Mouse (Mus musculus) heart, embryonic 11.5 days (tissue): Measurements from ENCODE around the gene Dnaja3. TPM values are rescaled to one million over a fixed set of nuclear protein-coding genes. Genes with fewer than 3 reads are reported as not detected.

Experiments used
- ATAC-seq: fragments of 200-750 bp; cut with Nextera tagmentation; replicated peaks from 2 replicates; pipeline ENCODE4 v1.8.0; 2017; ENCODE audit warnings: moderate library complexity; ENCODE audit not compliant: insufficient number of reproducible peaks, low FRiP score, low TSS enrichment
- H3K27ac ChIP-seq: fragments of 300-500 bp; sonication (generic); 2 replicates; pipeline ENCODE4 v1.5.1; 2014; ENCODE audit warnings: mild to moderate bottlenecking, low read depth, low read length
- H3K27me3 ChIP-seq: fragments of 300-500 bp; sonication (generic); 2 replicates; pipeline ENCODE4 v1.6.1; 2014; ENCODE audit warnings: mild to moderate bottlenecking, low read length, mixed read lengths; ENCODE audit not compliant: control insufficient read depth, insufficient read depth
- H3K36me3 ChIP-seq: fragments of 300-500 bp; sonication (generic); 2 replicates; pipeline ENCODE4 v1.6.1; 2014; ENCODE audit warnings: mild to moderate bottlenecking, low read length, moderate library complexity, mixed read lengths; ENCODE audit not compliant: control insufficient read depth, insufficient read depth
- H3K4me1 ChIP-seq: fragments of 300-500 bp; sonication (generic); 2 replicates; pipeline ENCODE4 v1.6.1; 2014; ENCODE audit warnings: low read length; ENCODE audit not compliant: control insufficient read depth, insufficient read depth
- H3K4me2 ChIP-seq: fragments of 300-500 bp; sonication (generic); 2 replicates; pipeline ENCODE4 v1.6.1; 2014; ENCODE audit warnings: mild to moderate bottlenecking, moderate library complexity
- H3K4me3 ChIP-seq: fragments of 300-500 bp; sonication (generic); 2 replicates; pipeline ENCODE4 v1.5.1; 2014; ENCODE audit warnings: low read depth, low read length
- H3K9ac ChIP-seq: fragments of 300-500 bp; sonication (generic); 2 replicates; pipeline ENCODE4 v1.6.1; 2014; ENCODE audit warnings: mild to moderate bottlenecking, low read depth, low read length, moderate library complexity
- H3K9me3 ChIP-seq: fragments of 300-500 bp; sonication (generic); replicated peaks from 2 replicates; pipeline ENCODE4 v1.6.1; 2016; ENCODE audit warnings: low read length; ENCODE audit not compliant: control insufficient read depth
- WGBS: fragments of 180-500 bp; shearing (Covaris S2); extraction: QIAGEN DNeasy Blood & Tissue Kit; methylation state at CpG from one replicate; pipeline ENCODE4 v1.1.7; 2014; ENCODE audit not compliant: insufficient replicate concordance; 5-methylcytosine and 5-hydroxymethylcytosine counted together
- polyA plus RNA-seq: library from polyadenylated mRNA; unstranded; fragments of >200 nt; fragmentation: Nextera tagmentation; extraction: Ambion mirVana; gene quantifications from 2 replicates; pipeline ENCODE4 v1.2.1, GENCODE M21; 2014

Dnaja3 gene
- polyA plus RNA-seq, 1 experiment from 2014 or later: 63.6 TPM

- no peaks in the 10 kb centered on the region for H3K9me3 ChIP-seq
- H3K9ac ChIP-seq: peak overlapping the region; percentile 16; the same call in 1 of the 2 replicates
- H3K27me3 ChIP-seq: no peaks in the 10 kb centered on the region
- peaks cover 79% of the 10 kb centered on the region for H3K4me1 ChIP-seq
- no peak overlapping the region for H3K27ac ChIP-seq
- ATAC-seq: no peak
- WGBS: 71% methylated on average over 2 of the region's 2 CpGs
- H3K36me3 ChIP-seq: no peaks in the 10 kb centered on the region
- no peak overlapping the region; the same call in 1 of the 2 replicates for H3K4me3 ChIP-seq
- peak overlapping the region; percentile 98 for H3K4me2 ChIP-seq
These were observed 43.0 kb upstream of the Dnaja3 start for GRCm38 (mm10) chr16:4596836-4597235.

GRCm38 (mm10) chr16:4597296-4597695 is 42.5 kb upstream of the Dnaja3 start:
- Histone ChIP-seq H3K4me2 (peak overlapping the region; percentile 98), H3K4me1 (peaks cover 81% of the 10 kb centered on the region), H3K27me3 (no peaks in the 10 kb centered on the region), H3K9me3 (no peaks in the 10 kb centered on the region), H3K36me3 (no peaks in the 10 kb centered on the region), H3K4me3 (no peak overlapping the region), H3K27ac (no peak overlapping the region), H3K9ac (peak overlapping the region; percentile 16; the same call in 1 of the 2 replicates)
- 64% methylated on average over 7 of the region's 7 CpGs for WGBS
- no peak for ATAC-seq

DNA sequence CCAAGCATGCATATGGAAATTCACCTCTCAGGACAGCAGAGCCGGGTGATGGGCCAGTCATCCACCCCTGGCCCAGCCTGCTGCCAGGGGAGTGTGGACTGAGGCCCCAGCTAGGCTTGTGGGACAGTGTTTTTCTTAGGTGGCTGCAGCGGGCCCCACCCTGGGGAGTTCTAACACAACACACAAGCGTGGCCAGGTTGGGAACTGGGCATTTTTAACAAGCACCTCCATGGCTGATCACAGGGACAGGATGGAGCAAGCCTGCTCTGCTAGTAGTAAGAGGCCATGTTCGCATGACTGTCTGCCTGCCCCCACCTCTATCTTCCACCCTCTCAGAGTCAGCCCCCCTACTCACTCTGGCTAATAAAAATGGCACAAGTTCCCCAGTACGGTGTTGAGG is 41.7 kb upstream of the Dnaja3 start:
- H3K36me3 ChIP-seq: no peaks in the 10 kb centered on the region
- H3K9me3 ChIP-seq: no peaks in the 10 kb centered on the region
- H3K4me2 ChIP-seq: no peak overlapping the region
- no peaks in the 10 kb centered on the region for H3K27me3 ChIP-seq
- no peak for ATAC-seq
- H3K27ac ChIP-seq: no peak overlapping the region
- 62% methylated on average over 5 of the region's 5 CpGs for WGBS
- peaks cover 83% of the 10 kb centered on the region for H3K4me1 ChIP-seq
- H3K9ac ChIP-seq: 0 out of 2 replicates have a peak overlapping the region, but pooled peaks have one; percentile 6
- H3K4me3 ChIP-seq: no peak overlapping the region

GRCm38 (mm10) chr16:4598891-4599543 is 40.8 kb upstream of the Dnaja3 start:
- H3K36me3 ChIP-seq: no peaks in the 10 kb centered on the region
- H3K4me3 ChIP-seq: no peak overlapping the region
- H3K27me3 ChIP-seq: no peaks in the 10 kb centered on the region
- ATAC-seq: no peak
- H3K9ac ChIP-seq: peak overlapping the region; percentile 22; the same call in 1 of the 2 replicates
- WGBS: 28% methylated on average over 6 of the region's 6 CpGs
- H3K27ac ChIP-seq: 0 out of 2 replicates have a peak overlapping the region, but pooled peaks have one; percentile 35
- peak overlapping the region; percentile 41 for H3K4me2 ChIP-seq
- no peaks in the 10 kb centered on the region for H3K9me3 ChIP-seq
- peaks cover 87% of the 10 kb centered on the region for H3K4me1 ChIP-seq

- Histone ChIP-seq H3K4me1 (peaks cover 93% of the 10 kb centered on the region), H3K27me3 (no peaks in the 10 kb centered on the region), H3K36me3 (no peaks in the 10 kb centered on the region), H3K9ac (no peak overlapping the region), H3K4me3 (no peak overlapping the region), H3K4me2 (no peak overlapping the region), H3K27ac (no peak overlapping the region), H3K9me3 (no peaks in the 10 kb centered on the region)
- no peak for ATAC-seq
- WGBS: 79% methylated on average over 3 of the region's 3 CpGs
These were observed 40.2 kb upstream of the Dnaja3 start for GRCm38 (mm10) chr16:4599616-4600015.

DNA sequence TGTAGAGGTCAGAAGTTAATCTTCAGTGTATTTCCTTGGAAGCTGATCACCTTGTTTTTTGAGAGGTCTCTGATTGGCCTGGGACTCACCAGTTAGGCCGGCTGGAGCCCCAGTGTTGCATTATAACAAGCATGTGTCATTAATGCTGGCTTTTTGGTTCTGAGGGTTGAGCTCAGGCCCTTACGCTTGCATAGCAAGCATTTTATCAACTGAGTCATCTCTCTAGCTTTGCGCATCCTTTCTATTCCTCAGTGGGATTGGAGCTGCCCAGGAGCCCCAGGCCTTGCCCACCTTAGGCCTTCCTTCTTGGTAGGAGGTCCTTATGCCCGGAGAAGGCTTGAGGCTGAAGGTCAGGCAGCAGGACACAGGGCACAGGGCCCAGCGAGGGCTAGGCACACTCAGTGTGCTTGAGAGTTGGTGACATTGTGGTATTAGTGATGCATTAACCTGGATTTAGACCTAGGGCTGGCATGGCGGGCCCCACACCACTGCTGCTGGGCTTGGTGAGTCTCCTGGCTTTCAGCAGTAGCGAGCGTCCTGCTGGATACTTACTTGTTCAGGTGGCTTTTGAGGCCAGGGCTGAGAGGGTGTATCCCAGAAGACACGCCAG is 39.0 kb upstream of the Dnaja3 start:
- no peak overlapping the region for H3K4me3 ChIP-seq
- H3K9ac ChIP-seq: no peak overlapping the region
- no peak for ATAC-seq
- H3K27ac ChIP-seq: peak overlapping the region; percentile 25
- peaks cover 97% of the 10 kb centered on the region for H3K4me1 ChIP-seq
- no peaks in the 10 kb centered on the region for H3K27me3 ChIP-seq
- H3K4me2 ChIP-seq: no peak overlapping the region
- no peaks in the 10 kb centered on the region for H3K36me3 ChIP-seq
- H3K9me3 ChIP-seq: no peaks in the 10 kb centered on the region
- WGBS: 67% methylated on average over 9 of the region's 9 CpGs

GRCm38 (mm10) chr16:4602189-4602588 is 37.6 kb upstream of the Dnaja3 start:
- no peaks in the 10 kb centered on the region for H3K27me3 ChIP-seq
- peaks cover 97% of the 10 kb centered on the region for H3K4me1 ChIP-seq
- peak overlapping the region; percentile 63 for H3K27ac ChIP-seq
- WGBS: 21% methylated on average over 3 of the region's 3 CpGs
- peak overlapping the region; percentile 32; the same call in 1 of the 2 replicates for H3K4me2 ChIP-seq
- no peak overlapping the region for H3K4me3 ChIP-seq
- H3K36me3 ChIP-seq: no peaks in the 10 kb centered on the region
- no peaks in the 10 kb centered on the region for H3K9me3 ChIP-seq
- peak overlapping the region; percentile 56 for H3K9ac ChIP-seq
- ATAC-seq: no peak; the same call in 1 of the 2 replicates

DNA sequence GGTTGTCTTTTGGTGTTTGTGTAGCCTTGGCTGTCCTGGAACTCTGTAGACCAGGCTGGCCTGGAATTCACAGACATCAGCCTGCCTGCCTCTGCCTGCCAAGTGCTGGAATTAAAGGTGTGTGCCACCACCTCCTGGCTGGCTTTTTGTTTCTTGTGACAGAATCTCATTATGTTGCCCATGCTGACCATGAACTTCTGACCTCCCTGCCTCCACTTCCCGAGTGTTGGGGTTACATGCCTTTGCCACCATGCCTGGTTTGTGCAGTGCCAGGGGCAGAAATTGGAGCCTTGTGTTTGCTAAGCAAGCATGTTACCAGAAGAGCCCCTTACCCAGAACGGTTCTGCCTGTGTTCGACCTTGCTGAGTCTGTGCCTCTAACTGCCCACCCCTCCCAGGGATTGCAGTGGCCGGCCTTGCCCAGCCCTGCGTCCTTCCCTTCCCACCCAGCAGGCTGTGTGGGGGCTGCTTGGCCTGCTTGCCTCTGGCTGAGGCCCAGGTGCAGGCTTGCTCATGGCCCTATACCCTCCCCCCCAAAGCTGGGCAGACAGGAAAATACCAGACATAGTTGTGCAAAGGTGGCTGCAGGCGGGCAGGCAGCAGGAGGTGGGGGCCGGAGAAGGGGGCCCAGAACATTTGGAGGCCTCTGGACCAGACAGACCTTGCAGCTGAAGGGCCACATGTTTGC is 36.9 kb upstream of the Dnaja3 start:
- H3K9me3 ChIP-seq: no peaks in the 10 kb centered on the region
- peak overlapping the region; percentile 63 for H3K27ac ChIP-seq
- peak; percentile 33; the same call in 1 of the 2 replicates for ATAC-seq
- H3K4me1 ChIP-seq: peaks cover 97% of the 10 kb centered on the region
- 29% methylated on average over 7 of the region's 7 CpGs for WGBS
- no peak overlapping the region for H3K4me3 ChIP-seq
- peak overlapping the region; percentile 44 for H3K4me2 ChIP-seq
- H3K27me3 ChIP-seq: no peaks in the 10 kb centered on the region
- peak overlapping the region; percentile 70 for H3K9ac ChIP-seq
- no peaks in the 10 kb centered on the region for H3K36me3 ChIP-seq
